Mouse (Mus musculus): Measurements from ENCODE around the gene Chka. TPM values are rescaled to one million over a fixed set of nuclear protein-coding genes. Genes with fewer than 3 reads are reported as not detected.
A peak's percentile ranks its signal among the peaks of the same experiment; 100 is the strongest.

The Chka gene
- polyA plus RNA-seq, 1 experiment from 2014 or later, result 65.9 TPM

DNA sequence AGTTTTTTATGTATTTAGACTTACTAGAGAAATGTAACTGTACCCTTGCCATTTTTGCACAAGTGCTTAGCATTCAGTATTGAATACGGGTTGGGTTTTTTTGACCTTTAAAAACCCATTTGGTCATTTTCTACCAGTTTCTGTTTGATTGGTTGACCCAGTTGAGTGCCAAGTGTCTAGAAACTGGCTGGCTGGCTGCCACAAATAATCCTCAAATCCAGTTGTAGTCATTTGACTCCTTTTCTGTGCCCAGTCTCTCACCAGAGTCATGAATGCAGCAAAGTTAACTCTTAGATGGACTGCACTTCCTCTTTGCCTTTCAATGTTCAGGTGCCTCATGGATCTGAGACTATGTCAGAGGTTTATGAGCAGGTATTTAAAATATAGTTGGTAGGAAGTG is 2.3 kb downstream of the Chka start:
- DNase-seq (ENCODE audit: low spot score) (peak; percentile 44), ATAC-seq (no peak)
- no peak for TF ChIP-seq EP300 (IDR thresholded peaks at IDR 0.05)
- TF ChIP-seq CTCF (IDR thresholded peaks at IDR 0.05), result no peak
- Histone ChIP-seq H3K4me3 (ENCODE audit: low read depth, low read length) (peak overlapping the region; percentile 92), H3K27me3 (replicated peaks; ENCODE audit: insufficient read depth, low read length) (no peaks in the 10 kb centered on the region), H3K9me3 (ENCODE audit: low read length) (no peaks in the 10 kb centered on the region), H3K4me2 (replicated peaks; ENCODE audit: low read depth, low read length) (peak overlapping the region; percentile 86), H3K9ac (replicated peaks; ENCODE audit: low read depth) (no peak overlapping the region), H3K36me3 (ENCODE audit: insufficient read depth, low read length) (no peaks in the 10 kb centered on the region), H3K27ac (ENCODE audit: low read length) (0 out of 2 replicates have a peak overlapping the region, but pooled peaks have one; percentile 38), H3K4me1 (ENCODE audit: insufficient read depth, low read depth, low read length) (peaks cover 12% of the 10 kb centered on the region; the same call in 1 of the 2 replicates)
- whole genome bisulfite sequencing, result 53% methylated on average over 1 of the region's 1 CpGs

DNA sequence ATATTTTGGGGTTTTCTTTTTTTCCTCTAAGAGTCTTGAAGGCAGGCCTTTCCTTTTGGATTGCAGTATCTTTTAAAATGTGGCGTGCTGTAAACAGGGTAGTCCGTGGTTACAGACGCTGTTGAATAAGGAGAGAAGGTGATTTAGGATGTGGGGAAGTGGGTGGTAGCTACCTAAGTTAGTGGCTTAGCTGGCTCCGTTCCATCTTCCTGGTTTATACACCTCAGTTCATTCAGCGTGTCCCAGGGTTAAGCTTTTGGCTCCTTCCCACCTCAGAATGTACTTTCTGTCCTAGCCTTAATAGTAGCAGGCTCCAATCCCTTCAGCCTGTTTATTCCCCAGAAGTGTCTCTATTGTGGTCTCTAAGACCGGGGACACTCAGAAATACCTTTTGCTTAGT is 3.5 kb downstream of the Chka start:
- peak; percentile 60 for DNase-seq (ENCODE audit: low spot score)
- H3K27ac ChIP-seq (ENCODE audit: low read length), result peak overlapping the region; percentile 11; the same call in 1 of the 2 replicates

DNA sequence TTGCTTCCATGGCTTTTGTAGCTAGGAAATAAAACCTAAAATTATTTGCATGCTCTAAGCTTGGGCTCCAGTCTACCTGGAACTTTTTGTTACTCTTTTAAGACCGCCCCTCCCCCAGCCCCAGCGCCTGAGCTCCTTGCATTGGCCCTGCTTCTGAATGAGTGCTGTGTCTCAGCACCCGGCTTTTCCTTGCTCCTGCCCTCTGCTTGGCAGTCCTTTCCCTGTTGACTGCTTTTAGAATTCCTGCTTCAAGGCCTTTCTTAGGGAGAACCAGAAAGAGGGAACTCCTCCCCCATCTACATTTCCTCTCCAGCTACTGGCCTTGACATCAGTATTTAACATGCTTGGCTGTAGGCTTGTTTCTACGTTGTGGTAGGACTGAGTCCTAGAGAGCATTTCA is 4.0 kb downstream of the Chka start:
- Histone ChIP-seq H3K27me3 (replicated peaks; ENCODE audit: insufficient read depth, low read length) (no peaks in the 10 kb centered on the region), H3K4me3 (ENCODE audit: low read depth, low read length) (peak overlapping the region; percentile 16; the same call in 1 of the 2 replicates), H3K4me1 (ENCODE audit: insufficient read depth, low read depth, low read length) (peaks cover 11% of the 10 kb centered on the region; the same call in 1 of the 2 replicates), H3K9me3 (ENCODE audit: low read length) (no peaks in the 10 kb centered on the region), H3K9ac (replicated peaks; ENCODE audit: low read depth) (no peak overlapping the region), H3K36me3 (ENCODE audit: insufficient read depth, low read length) (no peaks in the 10 kb centered on the region), H3K27ac (ENCODE audit: low read length) (peak overlapping the region; percentile 11), H3K4me2 (replicated peaks; ENCODE audit: low read depth, low read length) (peak overlapping the region; percentile 46)
- ATAC-seq, result no peak
- 17% methylated on average over 4 of the region's 4 CpGs for WGBS
- DNase-seq (ENCODE audit: low spot score), result peak; percentile 33
- TF ChIP-seq CTCF (IDR thresholded peaks at IDR 0.05) (no peak), EP300 (IDR thresholded peaks at IDR 0.05) (no peak)

More for the DNA sequence above, 3.5 kb downstream of the Chka start:
- H3K9me3 ChIP-seq (ENCODE audit: low read length), result no peaks in the 10 kb centered on the region
- peaks cover 12% of the 10 kb centered on the region; the same call in 1 of the 2 replicates for H3K4me1 ChIP-seq (ENCODE audit: insufficient read depth, low read depth, low read length)
- H3K9ac ChIP-seq (replicated peaks; ENCODE audit: low read depth), result no peak overlapping the region
- peak overlapping the region; percentile 46 for H3K4me2 ChIP-seq (replicated peaks; ENCODE audit: low read depth, low read length)
- WGBS, result 47% methylated on average over 6 of the region's 6 CpGs
- H3K36me3 ChIP-seq (ENCODE audit: insufficient read depth, low read length), result no peaks in the 10 kb centered on the region
- no peaks in the 10 kb centered on the region for H3K27me3 ChIP-seq (replicated peaks; ENCODE audit: insufficient read depth, low read length)
- no peak for ATAC-seq
- peak overlapping the region; percentile 16; the same call in 1 of the 2 replicates for H3K4me3 ChIP-seq (ENCODE audit: low read depth, low read length)
- TF ChIP-seq EP300 (IDR thresholded peaks at IDR 0.05) (no peak), CTCF (IDR thresholded peaks at IDR 0.05) (no peak)

DNA sequence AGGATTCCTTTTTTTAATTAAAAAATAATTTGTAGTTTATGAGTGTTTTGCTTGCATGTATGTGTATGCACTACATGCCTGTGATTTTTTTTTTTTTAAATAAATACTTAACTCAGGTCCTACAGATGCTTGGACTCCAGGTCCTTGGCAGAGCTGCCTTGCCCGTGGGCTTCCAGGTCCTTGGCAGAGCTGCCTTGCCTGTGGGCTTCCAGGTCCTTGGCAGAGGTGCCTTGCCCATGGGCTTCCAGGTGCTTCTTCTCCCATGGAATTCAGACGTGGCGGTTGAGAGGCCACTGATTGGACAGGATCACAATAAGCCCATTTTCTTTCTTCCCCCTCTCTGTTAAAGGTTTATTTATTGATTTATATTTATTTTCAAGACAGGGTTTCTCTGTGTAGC is 5.6 kb downstream of the Chka start:
- TF ChIP-seq CTCF (IDR thresholded peaks at IDR 0.05) (no peak), EP300 (IDR thresholded peaks at IDR 0.05) (no peak)
- WGBS, result 58% methylated on average over 3 of the region's 3 CpGs

DNA sequence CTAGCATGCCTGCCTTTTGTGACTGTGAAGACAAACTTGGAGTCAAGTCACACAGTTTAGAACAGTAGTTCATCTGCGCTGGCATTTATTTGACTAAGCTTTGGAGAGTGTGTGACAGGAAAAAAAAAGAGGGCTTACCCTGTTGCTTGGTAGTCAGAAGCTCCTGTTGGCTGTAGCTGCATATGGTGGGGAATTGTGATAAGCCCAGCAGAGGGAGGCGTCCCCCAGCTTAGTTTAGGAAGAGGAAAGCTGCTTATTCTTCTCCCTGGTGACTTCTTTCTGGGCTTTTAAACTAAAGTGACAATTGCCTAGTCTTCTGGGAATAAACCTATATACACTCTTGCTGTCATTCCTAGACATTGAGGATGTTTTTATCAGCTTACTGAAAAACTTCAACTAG is 11.1 kb downstream of the Chka start:
- no peak overlapping the region for H3K4me3 ChIP-seq (ENCODE audit: low read depth, low read length)
- H3K9ac ChIP-seq (replicated peaks; ENCODE audit: low read depth), result no peak overlapping the region
- no peak overlapping the region for H3K4me2 ChIP-seq (replicated peaks; ENCODE audit: low read depth, low read length)
- no peak for ATAC-seq
- H3K27ac ChIP-seq (ENCODE audit: low read length), result no peak overlapping the region
- H3K4me1 ChIP-seq (ENCODE audit: insufficient read depth, low read depth, low read length), result no peaks in the 10 kb centered on the region
- no peaks in the 10 kb centered on the region for H3K27me3 ChIP-seq (replicated peaks; ENCODE audit: insufficient read depth, low read length)
- TF ChIP-seq CTCF (IDR thresholded peaks at IDR 0.05), result no peak
- no peak for TF ChIP-seq EP300 (IDR thresholded peaks at IDR 0.05)
- no peaks in the 10 kb centered on the region for H3K9me3 ChIP-seq (ENCODE audit: low read length)
- DNase-seq (ENCODE audit: low spot score), result no peak
- WGBS, result 58% methylated on average over 2 of the region's 2 CpGs
- H3K36me3 ChIP-seq (ENCODE audit: insufficient read depth, low read length), result no peaks in the 10 kb centered on the region

More for the DNA sequence above, 5.6 kb downstream of the Chka start:
- DNase-seq (ENCODE audit: low spot score) (no peak), ATAC-seq (no peak)
- Histone ChIP-seq H3K4me1 (ENCODE audit: insufficient read depth, low read depth, low read length) (0 out of 2 replicates have a peak, but pooled peaks cover 4% of the 10 kb centered on the region), H3K27ac (ENCODE audit: low read length) (no peak overlapping the region), H3K27me3 (replicated peaks; ENCODE audit: insufficient read depth, low read length) (no peaks in the 10 kb centered on the region), H3K4me3 (ENCODE audit: low read depth, low read length) (no peak overlapping the region), H3K36me3 (ENCODE audit: insufficient read depth, low read length) (no peaks in the 10 kb centered on the region), H3K9me3 (ENCODE audit: low read length) (no peaks in the 10 kb centered on the region), H3K4me2 (replicated peaks; ENCODE audit: low read depth, low read length) (no peak overlapping the region), H3K9ac (replicated peaks; ENCODE audit: low read depth) (no peak overlapping the region)

DNA sequence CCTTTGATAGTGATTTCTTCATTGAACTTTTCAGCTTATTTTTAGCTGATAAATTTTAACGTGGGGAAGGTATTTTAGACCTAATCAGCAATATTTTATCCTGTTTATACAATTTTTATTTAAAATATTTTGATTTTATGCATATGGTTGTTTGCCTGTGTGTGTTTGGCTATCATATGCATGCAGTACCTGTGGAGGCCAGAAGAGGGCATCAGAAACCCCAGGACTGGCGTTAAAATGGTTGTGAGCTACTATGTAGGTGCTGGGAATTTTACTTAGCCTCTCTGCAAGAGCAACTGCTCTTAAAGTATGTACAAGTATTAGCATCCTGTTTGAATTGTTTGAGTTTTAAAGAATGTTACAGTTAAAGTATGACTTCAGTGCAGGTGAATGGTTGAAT is 13.4 kb downstream of the Chka start:
- WGBS, result 80% methylated on average over 2 of the region's 2 CpGs
- Histone ChIP-seq H3K27ac (ENCODE audit: low read length) (no peak overlapping the region), H3K4me1 (ENCODE audit: insufficient read depth, low read depth, low read length) (no peaks in the 10 kb centered on the region), H3K27me3 (replicated peaks; ENCODE audit: insufficient read depth, low read length) (no peaks in the 10 kb centered on the region), H3K9ac (replicated peaks; ENCODE audit: low read depth) (no peak overlapping the region), H3K9me3 (ENCODE audit: low read length) (no peaks in the 10 kb centered on the region), H3K4me3 (ENCODE audit: low read depth, low read length) (no peak overlapping the region), H3K36me3 (ENCODE audit: insufficient read depth, low read length) (no peaks in the 10 kb centered on the region), H3K4me2 (replicated peaks; ENCODE audit: low read depth, low read length) (no peak overlapping the region)
- TF ChIP-seq CTCF (IDR thresholded peaks at IDR 0.05) (peak; percentile 62), EP300 (IDR thresholded peaks at IDR 0.05) (no peak)
- DNase-seq (ENCODE audit: low spot score) (no peak), ATAC-seq (no peak)

DNA sequence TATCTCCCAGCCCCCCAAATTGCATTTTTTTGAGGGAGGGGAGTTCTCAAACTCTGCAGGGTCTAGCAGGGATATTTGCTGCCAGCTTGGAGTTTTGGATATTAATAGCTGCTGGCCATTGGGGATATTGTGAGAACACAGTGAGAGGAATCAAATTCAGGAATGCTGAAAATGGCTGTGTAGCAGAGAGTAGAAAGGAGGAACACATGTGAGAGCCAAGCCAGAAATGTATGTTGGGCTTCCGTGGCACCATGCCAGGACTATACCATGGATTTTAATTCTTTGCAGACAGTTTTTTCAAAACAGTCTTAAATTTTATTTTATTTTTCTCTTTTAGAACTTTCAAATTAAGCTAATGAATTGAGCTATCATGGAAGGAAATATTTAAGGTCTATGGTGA is 16.7 kb downstream of the Chka start:
- ATAC-seq, result no peak
- H3K4me2 ChIP-seq (replicated peaks; ENCODE audit: low read depth, low read length), result no peak overlapping the region
- no peaks in the 10 kb centered on the region for H3K9me3 ChIP-seq (ENCODE audit: low read length)
- 58% methylated on average over 1 of the region's 1 CpGs for WGBS
- no peak overlapping the region for H3K27ac ChIP-seq (ENCODE audit: low read length)
- no peak overlapping the region for H3K9ac ChIP-seq (replicated peaks; ENCODE audit: low read depth)
- H3K27me3 ChIP-seq (replicated peaks; ENCODE audit: insufficient read depth, low read length), result no peaks in the 10 kb centered on the region
- no peak overlapping the region for H3K4me3 ChIP-seq (ENCODE audit: low read depth, low read length)
- DNase-seq (ENCODE audit: low spot score), result no peak
- TF ChIP-seq EP300 (IDR thresholded peaks at IDR 0.05), result no peak
- TF ChIP-seq CTCF (IDR thresholded peaks at IDR 0.05), result no peak
- no peaks in the 10 kb centered on the region for H3K4me1 ChIP-seq (ENCODE audit: insufficient read depth, low read depth, low read length)
- no peaks in the 10 kb centered on the region for H3K36me3 ChIP-seq (ENCODE audit: insufficient read depth, low read length)
